Mouse (Mus musculus) T-helper 2 cell (primary cell): ENCODE data around the gene Litaf.

Source experiments
- in situ Hi-C: fragments of 300-600 bp; cut with MboI, MseI; formaldehyde crosslinking; loops from one replicate; pipeline ENCODE4 v1.15.1; 2025; ENCODE audit warnings: high pct_unique_total_duplicates

Gene Litaf

GRCm38 (mm10) chr16:11068666-11069065 is 2.7 kb upstream of the Litaf start:
- in situ Hi-C loops = loop anchor here (5.0 to 10.0 kb wide), 2 partner anchors 56 to 651 kb away; no protein-coding TSS in a partner anchor

DNA sequence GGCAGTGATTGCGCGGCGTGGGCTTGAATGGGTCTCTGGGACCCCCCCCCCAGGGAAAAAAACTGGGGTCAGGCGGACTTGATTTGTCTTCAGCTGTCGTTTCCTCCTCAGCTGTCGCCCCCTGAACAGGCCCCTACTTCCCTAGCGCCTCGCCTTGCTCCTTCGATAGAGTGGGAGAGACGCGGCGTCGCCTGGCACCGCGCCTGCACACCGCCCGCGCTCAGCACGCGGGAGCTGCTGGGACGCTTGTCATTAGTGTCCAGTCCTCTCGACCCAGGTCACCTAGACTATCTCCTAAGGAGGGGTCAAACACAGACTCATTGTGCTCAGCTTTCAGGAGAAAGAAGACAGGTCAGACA is 855 bp upstream of the Litaf start:
- in situ Hi-C loops = loop anchor here (5.0 to 10.0 kb wide), 2 partner anchors 58 to 650 kb away; no protein-coding TSS in a partner anchor

GRCm38 (mm10) chr16:11065431-11065830 is 526 bp downstream of the Litaf start:
- in situ Hi-C loops = loop anchor here (5.0 to 10.0 kb wide), 2 partner anchors 59 to 648 kb away; no protein-coding TSS in a partner anchor

DNA sequence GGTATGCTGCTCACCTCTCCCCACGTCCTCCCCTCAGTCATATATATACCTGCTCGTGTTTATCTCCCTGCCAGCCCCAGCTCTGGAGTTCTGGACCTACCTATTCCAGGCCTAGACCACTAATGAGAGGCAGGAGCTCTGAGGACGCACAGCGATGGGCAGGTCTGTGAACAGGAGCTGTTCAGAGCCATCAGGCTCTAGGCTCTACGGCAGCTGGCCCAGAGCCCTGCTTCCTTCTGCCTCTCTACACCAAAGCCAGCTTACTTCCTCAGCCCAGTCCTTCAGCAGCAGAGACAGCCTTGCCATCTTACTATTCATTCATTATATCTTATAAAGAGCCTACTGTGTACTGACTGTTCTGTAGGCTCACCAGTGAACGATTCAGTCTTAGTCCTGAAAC is 1.2 kb downstream of the Litaf start:
- in situ Hi-C loops = loop anchor here (5.0 to 10.0 kb wide), 2 partner anchors 60 to 647 kb away; no protein-coding TSS in a partner anchor

DNA sequence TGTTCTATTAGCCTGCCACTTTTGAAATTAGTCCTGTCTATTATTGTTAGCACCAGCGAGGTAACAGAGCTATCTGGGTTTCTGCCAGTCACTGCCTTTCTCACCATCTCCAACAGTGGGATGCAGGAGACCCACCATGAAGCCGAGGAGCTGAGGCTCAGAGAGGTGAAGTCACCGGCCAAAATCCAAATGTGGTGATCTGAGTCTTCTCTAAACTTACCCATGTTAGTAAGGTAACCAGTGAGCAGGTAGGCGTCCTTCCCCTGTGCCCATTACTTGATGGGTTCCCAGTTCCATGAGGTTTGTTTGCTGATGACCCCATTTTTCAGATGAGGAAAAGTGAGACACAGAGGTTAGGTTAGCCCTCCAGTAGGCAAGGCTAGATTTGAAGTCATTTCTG is 1.6 kb downstream of the Litaf start:
- in situ Hi-C loops = loop anchor here (10.0 kb wide), 1 partner anchor 60 kb away; no protein-coding TSS in a partner anchor

GRCm38 (mm10) chr16:11062794-11063721 is 2.9 kb downstream of the Litaf start:
- in situ Hi-C loops = loop anchor here (10.0 kb wide), 1 partner anchor 62 kb away; no protein-coding TSS in a partner anchor

DNA sequence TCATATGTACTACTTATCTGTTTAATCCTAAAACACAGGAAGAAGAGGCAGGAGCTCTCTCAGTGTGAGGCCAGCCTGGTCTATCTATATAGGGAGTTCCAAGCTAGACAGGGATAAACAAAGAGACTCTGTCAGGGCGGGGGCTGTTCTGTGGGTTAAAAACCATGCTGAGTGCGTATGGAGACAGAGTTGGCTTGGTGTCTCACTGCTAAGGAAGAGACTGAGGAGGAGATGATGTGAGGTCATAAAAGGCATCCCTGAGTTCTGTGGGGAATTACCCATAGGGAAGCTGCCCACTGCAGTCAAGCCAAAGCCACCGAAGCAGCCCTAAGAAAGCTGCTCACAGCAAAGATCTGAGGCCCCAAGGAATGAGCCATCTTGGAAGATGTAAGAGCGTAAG is 5.3 kb downstream of the Litaf start, which contains the start of gene Snn:
TSS of gene Snn (plus strand) at position 301 of the 400 bp plus-strand sequence.
- in situ Hi-C loops = loop anchor here (10.0 kb wide), 1 partner anchor 64 kb away; no protein-coding TSS in a partner anchor

DNA sequence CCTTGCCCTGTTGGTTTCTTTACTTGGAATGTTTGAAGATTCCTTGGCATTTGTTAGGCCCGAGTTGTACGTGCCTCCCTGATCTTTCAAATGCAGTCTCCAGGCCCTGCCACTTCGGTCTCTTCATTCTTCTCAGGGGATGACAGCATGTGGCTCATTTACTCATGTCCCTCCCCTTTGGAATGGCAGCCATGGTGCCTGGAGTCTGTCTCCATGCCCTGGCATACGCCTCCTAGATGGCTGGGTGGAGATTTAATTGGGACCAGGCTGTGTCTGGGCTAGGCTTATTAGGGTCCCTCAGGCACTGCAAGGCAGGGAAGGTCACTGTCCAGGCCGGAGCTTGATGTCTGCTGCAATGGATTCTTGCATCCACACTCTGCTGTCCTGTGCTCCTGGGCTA is 10.0 kb downstream of the Litaf start:
- in situ Hi-C loops = no loop called here

- in situ Hi-C loops = no loop called here
Measured at GRCm38 (mm10) chr16:11054871-11055270, 11.1 kb downstream of the Litaf start.

DNA sequence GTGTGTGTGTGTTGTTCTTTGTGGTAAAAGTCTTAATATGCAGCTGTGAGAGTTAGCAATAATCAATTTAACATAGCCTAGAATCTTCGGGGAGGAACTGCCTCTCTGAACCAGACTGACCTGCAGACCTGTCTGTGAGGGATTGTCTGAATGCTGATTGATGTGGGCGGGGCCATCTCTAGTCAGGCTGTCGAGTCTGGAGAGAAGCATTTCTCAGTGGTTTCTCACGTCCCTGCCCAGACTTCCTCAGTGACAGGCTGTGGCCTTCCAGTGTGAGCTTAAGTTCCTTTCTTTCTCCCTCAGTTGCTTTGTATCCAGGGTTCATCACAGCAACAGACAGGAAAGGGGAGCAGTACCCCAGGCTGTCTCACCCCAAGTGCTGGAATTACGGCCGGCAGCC is 11.5 kb downstream of the Litaf start:
- in situ Hi-C loops = no loop called here

DNA sequence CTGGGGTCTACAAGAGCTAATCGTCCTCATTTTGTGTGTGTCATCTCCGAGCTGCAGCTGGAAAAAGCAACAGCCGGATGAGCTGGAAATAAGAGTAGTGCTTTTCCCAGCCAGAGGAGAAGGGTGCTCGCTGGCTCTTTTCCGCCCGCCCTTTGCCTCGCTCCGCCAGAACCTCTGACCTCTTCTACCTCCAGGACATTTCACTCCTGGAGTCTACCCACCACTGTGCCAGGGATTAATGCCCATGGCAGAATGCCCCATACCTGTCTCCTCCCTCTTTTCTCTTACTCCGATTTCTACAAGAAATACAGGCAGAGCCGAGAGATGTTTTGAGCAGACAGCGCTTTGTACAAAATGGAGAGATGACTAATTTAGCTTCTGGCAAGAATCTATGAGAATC is 14.8 kb downstream of the Litaf start:
- in situ Hi-C loops = no loop called here

DNA sequence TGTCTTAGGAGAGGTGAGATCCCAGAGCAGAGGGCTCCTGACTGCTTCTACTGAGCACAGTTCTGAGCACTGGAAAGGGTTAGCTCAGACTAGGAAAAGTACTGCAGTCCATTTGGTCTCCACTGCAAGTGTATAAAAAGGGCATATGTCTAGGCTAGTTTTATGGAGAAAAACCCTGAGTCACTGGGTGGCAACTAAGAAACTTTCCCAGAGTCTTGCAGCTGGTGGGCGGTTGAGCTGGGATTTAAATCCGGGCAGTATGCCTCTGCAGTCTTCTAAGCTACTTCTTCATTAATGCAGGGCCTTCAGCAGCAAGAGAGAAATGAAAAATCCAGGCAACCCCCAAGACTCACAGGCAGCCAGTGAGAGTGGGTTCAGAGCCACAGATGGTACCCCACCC is 15.7 kb downstream of the Litaf start:
- in situ Hi-C loops = no loop called here

- in situ Hi-C loops = loop anchor here (25.0 kb wide), 1 partner anchor 485 kb away; no protein-coding TSS in a partner anchor
Measured at GRCm38 (mm10) chr16:11047130-11047529, 18.8 kb downstream of the Litaf start.

GRCm38 (mm10) chr16:11046437-11046836 is 19.5 kb downstream of the Litaf start:
- in situ Hi-C loops = loop anchor here (25.0 kb wide), 1 partner anchor 484 kb away; no protein-coding TSS in a partner anchor

GRCm38 (mm10) chr16:11043239-11043638 is 22.7 kb downstream of the Litaf start:
- in situ Hi-C loops = loop anchor here (25.0 kb wide), 1 partner anchor 481 kb away; no protein-coding TSS in a partner anchor

DNA sequence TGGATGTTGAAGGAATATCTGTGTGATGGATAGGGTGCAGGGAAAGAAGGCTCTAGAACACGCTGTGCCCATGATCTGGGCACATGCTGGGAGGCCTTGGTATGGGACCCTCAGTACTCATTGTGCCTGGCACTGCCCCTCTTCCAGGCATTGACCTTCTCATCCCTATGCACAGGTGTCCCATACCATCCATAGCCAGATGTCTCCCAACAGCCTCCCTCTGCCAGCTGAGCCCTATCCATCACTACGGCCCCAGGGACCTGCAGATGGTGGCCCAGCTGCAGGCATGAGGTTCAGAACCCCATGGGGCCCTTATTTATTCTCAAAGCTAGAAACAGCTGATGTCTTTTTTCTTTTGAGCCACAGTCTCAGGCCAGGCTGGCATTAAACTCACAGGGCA is 25.4 kb downstream of the Litaf start:
- in situ Hi-C loops = loop anchor here (25.0 kb wide), 1 partner anchor 478 kb away; no protein-coding TSS in a partner anchor

DNA sequence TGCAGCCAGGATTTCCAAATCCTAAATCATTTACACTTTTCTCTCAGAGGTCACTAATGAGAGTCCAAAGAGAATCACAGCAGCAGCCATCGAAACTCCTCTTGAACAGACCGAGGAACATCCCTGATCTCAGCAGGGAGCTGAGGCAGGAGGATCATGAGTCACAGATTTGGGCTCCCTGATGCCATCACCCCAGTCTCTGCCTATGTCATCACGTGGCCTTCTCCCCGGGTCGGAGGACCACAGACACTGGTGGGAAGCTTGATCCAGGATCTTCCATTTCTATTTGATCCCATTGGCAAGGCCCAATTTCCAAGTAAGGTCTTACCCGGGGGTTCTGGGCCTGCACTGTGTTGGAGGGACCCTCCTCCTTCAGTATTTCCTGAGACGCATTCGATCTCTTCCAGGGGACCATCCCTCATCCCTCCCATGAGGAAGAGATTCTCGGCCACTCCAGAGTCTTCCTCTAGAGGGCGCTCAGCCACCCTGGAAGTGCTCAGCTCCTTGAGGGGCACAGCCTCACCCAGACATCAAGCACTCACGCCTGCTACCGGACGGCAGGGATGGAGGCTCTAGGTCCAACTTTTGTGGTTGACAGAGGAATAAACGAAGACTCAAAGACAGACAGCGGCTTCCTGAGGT is 30.0 kb downstream of the Litaf start:
- in situ Hi-C loops = loop anchor here (25.0 kb wide), 1 partner anchor 474 kb away; no protein-coding TSS in a partner anchor

- in situ Hi-C loops = loop anchor here (25.0 kb wide), 1 partner anchor 473 kb away; no protein-coding TSS in a partner anchor
Measured at GRCm38 (mm10) chr16:11035273-11035672, 30.7 kb downstream of the Litaf start.

GRCm38 (mm10) chr16:11034193-11034803 is 31.7 kb downstream of the Litaf start:
- in situ Hi-C loops = loop anchor here (5.0 to 25.0 kb wide), 3 partner anchors 88 to 472 kb away; no protein-coding TSS in a partner anchor

GRCm38 (mm10) chr16:11031320-11031719 is 34.6 kb downstream of the Litaf start:
- in situ Hi-C loops = loop anchor here (5.0 to 25.0 kb wide), 3 partner anchors 91 to 469 kb away; no protein-coding TSS in a partner anchor

GRCm38 (mm10) chr16:11030844-11031243 is 35.1 kb downstream of the Litaf start:
- in situ Hi-C loops = loop anchor here (5.0 to 25.0 kb wide), 3 partner anchors 91 to 469 kb away; no protein-coding TSS in a partner anchor
